Mouse (Mus musculus): ENCODE data around the gene Ugt1a1.
"Not testable (repeated sequence)": the region's sequence is repeated elsewhere in the genome, so short reads cannot be mapped to it uniquely, and the experiment has no call there.

The Ugt1a1 gene

GRCm38 (mm10) chr1:88218051-88218450 lies 6.3 kb downstream of the Ugt1a1 start:
- in situ Hi-C loops (cut with MboI; ENCODE audit: low sequenced_read_pairs), result no loop called here

- in situ Hi-C loops (cut with MboI; ENCODE audit: low sequenced_read_pairs), result no loop called here
Observed at GRCm38 (mm10) chr1:88218591-88218990, 6.8 kb downstream of the Ugt1a1 start.

GRCm38 (mm10) chr1:88219054-88219453 lies 7.3 kb downstream of the Ugt1a1 start:
- in situ Hi-C loops (cut with MboI; ENCODE audit: low sequenced_read_pairs), result no loop called here

- in situ Hi-C loops (cut with MboI; ENCODE audit: low sequenced_read_pairs), result no loop called here
Observed at GRCm38 (mm10) chr1:88220336-88220735, 8.6 kb downstream of the Ugt1a1 start.

GRCm38 (mm10) chr1:88222216-88222615 lies 10.5 kb downstream of the Ugt1a1 start:
- in situ Hi-C loops (cut with MboI; ENCODE audit: low sequenced_read_pairs), result no loop called here

GRCm38 (mm10) chr1:88223011-88223515 lies 11.3 kb downstream of the Ugt1a1 start:
- in situ Hi-C loops (cut with MboI; ENCODE audit: low sequenced_read_pairs), result not testable (repeated sequence)

GRCm38 (mm10) chr1:88223591-88223990 lies 11.8 kb downstream of the Ugt1a1 start:
- in situ Hi-C loops (cut with MboI; ENCODE audit: low sequenced_read_pairs), result no loop called here

- in situ Hi-C loops (cut with MboI; ENCODE audit: low sequenced_read_pairs), result no loop called here
Observed at GRCm38 (mm10) chr1:88224029-88224776, 12.4 kb downstream of the Ugt1a1 start.

GRCm38 (mm10) chr1:88225301-88225700 lies 13.5 kb downstream of the Ugt1a1 start:
- in situ Hi-C loops (cut with MboI; ENCODE audit: low sequenced_read_pairs), result not testable (repeated sequence)

GRCm38 (mm10) chr1:88225741-88226140 lies 14.0 kb downstream of the Ugt1a1 start:
- in situ Hi-C loops (cut with MboI; ENCODE audit: low sequenced_read_pairs), result no loop called here

- in situ Hi-C loops (cut with MboI; ENCODE audit: low sequenced_read_pairs), result no loop called here
Observed at GRCm38 (mm10) chr1:88226670-88227379, 15.1 kb downstream of the Ugt1a1 start, which contains the start of gene Mroh2a. Mroh2a (plus strand) TSS chr1:88226986.

- in situ Hi-C loops (cut with MboI; ENCODE audit: low sequenced_read_pairs), result no loop called here
Observed at GRCm38 (mm10) chr1:88227482-88227881, 15.7 kb downstream of the Ugt1a1 start.

- in situ Hi-C loops (cut with MboI; ENCODE audit: low sequenced_read_pairs), result no loop called here
Observed at GRCm38 (mm10) chr1:88228121-88228520, 16.4 kb downstream of the Ugt1a1 start.

GRCm38 (mm10) chr1:88229566-88229965 lies 17.8 kb downstream of the Ugt1a1 start:
- in situ Hi-C loops (cut with MboI; ENCODE audit: low sequenced_read_pairs), result no loop called here

GRCm38 (mm10) chr1:88229986-88230385 lies 18.2 kb downstream of the Ugt1a1 start:
- in situ Hi-C loops (cut with MboI; ENCODE audit: low sequenced_read_pairs), result no loop called here

GRCm38 (mm10) chr1:88230421-88230820 lies 18.7 kb downstream of the Ugt1a1 start:
- in situ Hi-C loops (cut with MboI; ENCODE audit: low sequenced_read_pairs), result no loop called here

- in situ Hi-C loops (cut with MboI; ENCODE audit: low sequenced_read_pairs), result no loop called here
Observed at GRCm38 (mm10) chr1:88230981-88231802, 19.4 kb downstream of the Ugt1a1 start.

- in situ Hi-C loops (cut with MboI; ENCODE audit: low sequenced_read_pairs), result no loop called here
Observed at GRCm38 (mm10) chr1:88231803-88232499, 20.2 kb downstream of the Ugt1a1 start.

- in situ Hi-C loops (cut with MboI; ENCODE audit: low sequenced_read_pairs), result no loop called here
Observed at GRCm38 (mm10) chr1:88232664-88233380, 21.1 kb downstream of the Ugt1a1 start.

Measured in CH12F3 (cell line).